Mouse (Mus musculus): ENCODE data around the gene Nptx1.

DNA sequence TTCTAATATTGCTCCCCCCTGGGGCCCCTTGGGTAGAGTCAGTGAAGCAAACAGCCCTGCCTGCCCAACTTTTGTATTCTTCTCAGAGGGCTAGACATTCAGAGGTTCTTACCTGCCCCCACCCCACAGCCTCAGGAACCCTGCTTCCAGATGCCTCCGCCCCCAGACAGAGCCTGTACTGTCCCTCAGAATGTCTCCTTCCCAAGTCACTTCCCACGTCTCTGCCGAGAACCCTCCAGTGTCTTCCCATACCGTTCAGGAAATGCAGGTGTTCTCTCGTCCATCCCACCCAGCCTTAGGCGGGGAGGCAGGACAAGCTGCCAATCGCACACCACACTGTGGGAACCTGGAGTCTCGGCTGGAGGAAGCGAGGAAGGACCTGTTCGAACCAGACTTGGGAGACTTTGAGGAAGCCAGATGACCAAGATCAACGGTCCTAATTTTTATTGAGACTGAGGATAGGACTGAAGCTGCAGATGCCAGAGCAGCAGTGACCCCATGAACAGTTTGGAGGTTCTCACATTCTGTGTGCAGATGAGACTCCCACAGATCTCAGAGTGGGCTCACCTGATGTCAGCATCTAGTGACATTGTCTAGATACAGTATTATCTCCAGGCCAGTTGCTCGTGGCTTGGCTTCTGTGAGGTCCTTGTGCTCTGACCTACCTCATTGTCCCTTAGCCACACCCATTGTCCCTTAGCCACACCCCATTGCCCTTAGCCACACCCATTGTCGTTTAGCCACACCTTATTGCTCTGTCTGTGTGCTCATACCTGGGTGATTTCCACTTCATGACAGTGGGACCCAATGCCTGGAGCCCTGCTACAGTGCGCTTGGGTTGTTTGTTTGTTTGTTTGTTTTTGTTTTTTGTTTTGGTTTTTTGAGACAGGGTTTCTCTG is 21.2 kb downstream of the Nptx1 start:
- TF ChIP-seq CTCF (IDR thresholded peaks at IDR 0.05; ENCODE audit: low read depth, low read length) (no peak), POLR2A (IDR thresholded peaks at IDR 0.05; ENCODE audit: extremely low read depth, insufficient read depth, low read length) (no peak)
